Mouse (Mus musculus) frontal cortex, postnatal 36 days (tissue): Measurements from ENCODE around the gene Rbms3.
A peak's percentile ranks its signal among the peaks of the same experiment; 100 is the strongest.

ENCODE experiments used
- DNase-seq, 2 experiments: peaks; one replicate each; pipeline ENCODE4 v3.0.0; 2022; ENCODE audit warnings: low spot score in 2 of 2

Rbms3 gene

DNA sequence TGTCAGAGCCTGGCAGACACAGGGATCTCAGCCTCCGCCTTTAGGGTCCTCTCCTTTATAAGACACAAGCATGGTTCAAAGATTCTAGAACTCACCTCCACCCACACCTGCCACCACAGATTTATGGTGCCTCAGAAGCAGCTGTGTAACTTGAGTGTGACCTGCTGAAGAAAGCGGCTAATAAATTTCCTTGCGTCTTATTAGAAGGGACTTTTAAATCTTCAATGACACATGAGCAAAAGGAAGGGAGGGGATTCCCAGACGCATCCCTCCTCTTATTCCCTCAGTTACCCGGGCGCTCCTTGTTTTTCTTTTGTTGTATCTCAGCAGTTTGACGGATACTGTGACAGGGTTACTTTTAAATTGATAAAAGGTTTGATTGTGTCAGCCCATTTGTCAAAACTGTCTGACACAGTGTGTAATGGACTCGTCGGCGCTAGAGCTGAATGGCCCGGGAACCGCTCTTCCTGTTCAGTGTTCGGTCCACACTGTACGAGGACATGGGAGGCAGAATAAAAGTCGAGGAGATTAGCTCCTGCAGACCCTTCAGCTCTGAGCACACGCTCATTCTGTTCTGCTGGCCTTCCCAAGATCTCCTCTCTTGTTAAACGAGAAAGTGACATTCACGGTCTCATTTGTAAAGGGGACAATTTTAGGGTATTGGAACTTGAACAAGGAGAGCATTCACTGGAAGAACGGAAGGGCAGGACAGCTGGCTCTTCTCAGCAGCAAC lies 527.3 kb downstream of the Rbms3 start:
- no peak for DNase-seq

DNA sequence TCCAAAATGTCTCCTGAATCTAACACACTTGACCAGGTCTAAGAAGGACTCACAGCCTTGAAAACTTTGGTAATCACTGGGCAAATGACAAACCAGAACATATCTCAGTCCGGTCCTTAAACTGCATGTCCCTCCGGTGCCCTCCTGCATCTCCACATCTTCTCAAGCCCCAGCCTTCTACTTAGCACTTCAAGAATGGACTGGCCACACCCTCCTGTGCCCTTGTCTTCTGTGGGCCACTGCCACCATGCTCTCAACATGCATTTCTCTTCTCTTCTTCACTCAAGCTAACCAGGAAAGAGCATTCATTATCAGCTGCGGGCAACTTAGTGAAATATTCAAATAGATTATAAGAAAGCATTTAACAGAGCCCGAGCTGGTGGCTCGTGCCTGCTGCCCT lies 529.5 kb downstream of the Rbms3 start:
- no peak for DNase-seq

DNA sequence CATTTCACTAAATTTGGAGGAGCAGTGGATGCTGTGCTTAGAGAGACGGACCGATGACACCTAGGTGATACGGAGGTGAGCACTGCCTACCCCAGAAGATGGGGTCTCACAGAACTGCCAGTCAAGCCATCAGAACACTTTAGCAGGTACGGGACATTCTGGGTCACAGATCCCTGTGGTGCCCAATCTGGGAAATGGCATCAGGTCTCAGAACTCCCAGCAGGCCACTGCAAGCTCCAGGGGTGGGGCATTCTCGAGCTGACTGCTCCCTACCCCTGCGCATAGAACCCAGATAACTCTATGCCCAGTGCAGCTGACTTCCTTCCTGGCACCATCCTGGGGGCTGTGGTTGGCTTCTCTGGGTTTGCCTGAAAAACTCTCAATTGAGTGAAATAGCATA lies 536.2 kb downstream of the Rbms3 start:
- DNase-seq: no peak

DNA sequence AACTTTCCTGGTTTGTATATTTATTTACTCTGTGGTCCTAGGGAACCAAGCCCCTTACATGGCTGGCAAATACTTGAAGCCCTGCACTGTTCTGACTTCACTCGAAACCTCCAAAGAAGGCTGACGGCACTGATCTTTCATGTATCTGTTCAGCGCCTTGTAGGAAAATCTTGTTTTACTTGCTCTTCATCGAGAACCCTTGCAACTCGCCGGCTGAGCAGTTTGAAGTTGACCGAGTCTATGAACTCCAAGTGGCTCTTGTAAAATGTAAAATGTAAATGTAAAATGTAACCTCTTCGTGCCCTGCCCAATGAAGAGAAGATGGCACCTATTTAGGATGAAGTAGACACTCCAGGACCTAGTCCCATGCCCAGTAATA lies 537.5 kb downstream of the Rbms3 start:
- no peak for DNase-seq

DNA sequence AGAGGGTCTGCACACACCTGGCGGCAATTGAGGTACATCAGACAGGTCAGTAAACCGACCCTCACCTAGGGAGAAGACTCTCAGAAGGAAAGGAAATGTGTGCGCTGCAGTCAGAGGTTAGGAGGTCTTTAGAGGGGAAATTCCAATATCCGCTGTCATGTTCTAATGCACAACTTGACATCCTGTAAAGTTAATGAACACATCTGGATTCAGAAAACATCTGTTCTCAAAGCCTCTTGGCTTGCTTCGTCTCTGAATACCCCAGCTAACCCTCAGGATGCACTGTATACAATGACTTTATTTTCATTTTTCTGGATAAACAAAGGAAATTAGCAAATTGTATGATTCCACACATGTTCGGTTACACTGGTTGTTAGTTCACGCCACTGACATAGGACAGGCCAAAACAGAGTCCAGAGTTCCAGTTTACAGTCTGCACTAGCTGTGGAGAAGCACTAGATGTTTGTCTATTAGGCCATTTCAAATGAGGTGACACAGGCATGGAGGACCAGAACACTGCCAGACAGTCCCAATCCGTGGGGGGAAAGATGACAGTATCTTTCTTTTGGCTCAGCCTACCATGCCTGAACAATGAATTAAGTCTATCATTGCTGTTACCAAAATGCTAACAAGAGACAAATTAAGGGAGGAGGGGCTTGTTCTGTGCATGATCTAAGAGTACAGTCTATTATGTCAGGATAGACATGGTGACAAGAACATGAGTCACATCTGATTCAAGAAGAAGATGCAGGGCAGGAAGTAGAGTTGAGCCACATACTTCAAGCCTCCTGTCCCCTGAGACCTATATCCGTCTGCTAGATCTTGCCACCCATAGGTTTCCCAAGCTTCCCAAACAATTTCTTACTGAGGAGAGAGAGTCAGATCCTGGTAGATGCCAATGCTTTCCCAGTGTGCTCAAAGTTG lies 538.2 kb downstream of the Rbms3 start:
- no peak for DNase-seq

DNA sequence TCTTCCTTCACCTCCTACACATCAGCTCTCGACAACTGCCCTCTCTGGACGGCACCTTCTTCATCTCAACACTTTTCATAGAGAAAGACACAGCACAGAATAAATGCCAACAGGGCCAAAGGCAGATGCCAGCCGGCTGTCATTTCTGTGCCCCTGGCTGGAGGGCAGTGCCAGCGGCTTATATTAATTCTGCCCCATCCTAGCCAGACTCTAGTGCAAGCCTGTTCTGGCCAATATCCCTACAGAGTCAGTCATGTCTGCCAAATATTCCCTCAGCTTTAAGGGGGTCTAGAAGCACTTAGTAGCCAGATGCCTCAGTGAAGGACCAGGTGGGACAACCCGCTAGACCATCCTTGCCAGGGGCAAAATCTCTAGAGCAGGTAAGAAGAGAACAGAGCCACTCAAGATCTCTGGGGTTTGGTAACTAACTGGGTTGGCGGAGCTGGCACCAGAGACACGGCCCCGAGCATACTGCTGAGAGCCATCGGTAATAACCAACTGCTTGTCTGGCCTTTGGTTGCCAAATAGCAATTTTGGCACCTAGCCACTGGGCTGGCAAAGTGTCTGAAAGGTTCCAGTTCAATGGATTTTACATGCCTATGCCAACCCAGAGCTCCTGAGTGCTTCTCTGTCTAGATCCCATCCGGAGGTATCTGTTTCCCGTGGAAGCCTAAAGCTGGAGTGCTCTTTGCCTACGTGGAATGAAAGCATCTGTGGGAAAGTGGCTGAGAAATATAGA lies 540.1 kb downstream of the Rbms3 start:
- peak in 1 of 2 experiments; percentile 6 for DNase-seq

DNA sequence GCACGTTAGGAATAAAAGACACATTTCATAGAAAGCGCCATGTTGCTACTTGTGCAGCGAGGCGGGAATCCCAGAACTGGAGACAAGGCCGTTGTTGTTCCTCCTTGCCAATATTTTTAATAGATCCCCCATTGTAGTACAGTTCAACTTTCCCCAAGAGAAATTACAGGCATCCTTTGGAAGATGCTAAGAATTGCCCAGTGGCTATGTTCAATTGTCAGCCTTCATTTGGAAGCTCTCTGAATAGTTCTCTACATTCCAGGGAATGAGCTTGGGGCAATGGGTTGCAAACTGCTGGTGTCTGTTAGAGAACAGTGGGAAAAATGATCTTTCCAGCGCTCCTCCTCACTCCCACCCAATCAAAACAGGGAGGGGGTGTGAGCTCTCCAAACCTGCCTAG lies 541.4 kb downstream of the Rbms3 start:
- no peak for DNase-seq

DNA sequence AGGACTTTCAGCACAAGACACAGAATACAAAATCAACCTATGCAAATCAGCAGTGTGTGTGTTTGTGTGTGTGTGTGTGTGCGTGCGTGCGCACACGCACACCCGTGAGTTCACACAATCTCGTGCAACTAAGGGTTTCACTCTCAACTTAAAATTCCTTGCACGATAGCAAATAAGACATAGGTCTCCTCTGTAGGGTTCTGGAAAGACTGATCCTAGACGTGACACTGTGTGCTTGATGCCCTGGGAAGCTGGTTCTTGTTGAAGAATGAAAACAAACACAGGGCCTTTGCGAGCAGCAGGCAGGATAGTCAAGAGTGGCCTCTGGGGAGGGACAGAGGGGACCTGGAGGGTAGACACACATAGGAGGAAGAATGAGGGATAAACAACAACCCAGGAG lies 544.0 kb downstream of the Rbms3 start:
- DNase-seq: no peak

DNA sequence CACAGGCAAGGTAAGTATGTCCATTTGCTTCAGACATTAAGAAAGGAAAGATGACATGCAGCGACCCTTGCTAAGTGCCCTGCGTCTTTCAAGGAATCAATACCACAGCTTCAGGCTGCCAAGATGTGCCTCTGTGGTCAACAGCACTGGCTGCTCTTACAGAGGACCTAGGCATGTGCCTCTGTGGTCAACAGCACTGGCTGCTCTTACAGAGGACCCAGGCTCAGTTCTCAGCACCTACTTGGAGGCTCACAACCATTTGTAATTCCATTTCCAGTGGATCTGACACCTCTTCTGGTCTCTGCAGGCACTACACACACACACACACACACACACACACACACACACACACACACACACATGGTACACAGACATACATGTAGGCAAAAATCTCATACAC lies 545.2 kb downstream of the Rbms3 start:
- DNase-seq: no peak

DNA sequence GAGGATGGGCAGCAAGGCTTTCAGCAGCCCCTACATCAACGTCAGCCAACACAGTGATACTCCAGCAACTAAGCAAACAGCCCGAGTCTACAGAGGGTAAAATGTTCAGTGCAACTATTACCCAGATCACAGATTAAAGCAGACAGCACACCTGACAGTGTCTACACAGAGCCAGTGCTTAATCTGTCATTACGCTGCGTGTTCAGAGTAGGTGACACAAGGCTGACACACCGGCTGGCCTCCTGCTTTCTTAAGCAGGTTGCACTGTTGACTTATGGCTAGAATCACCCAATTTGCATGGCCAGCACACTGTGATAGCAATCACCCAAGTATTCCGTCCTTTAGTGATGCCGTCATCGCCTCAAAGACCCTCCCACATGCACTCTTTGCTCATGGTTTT lies 550.2 kb downstream of the Rbms3 start:
- no peak for DNase-seq

DNA sequence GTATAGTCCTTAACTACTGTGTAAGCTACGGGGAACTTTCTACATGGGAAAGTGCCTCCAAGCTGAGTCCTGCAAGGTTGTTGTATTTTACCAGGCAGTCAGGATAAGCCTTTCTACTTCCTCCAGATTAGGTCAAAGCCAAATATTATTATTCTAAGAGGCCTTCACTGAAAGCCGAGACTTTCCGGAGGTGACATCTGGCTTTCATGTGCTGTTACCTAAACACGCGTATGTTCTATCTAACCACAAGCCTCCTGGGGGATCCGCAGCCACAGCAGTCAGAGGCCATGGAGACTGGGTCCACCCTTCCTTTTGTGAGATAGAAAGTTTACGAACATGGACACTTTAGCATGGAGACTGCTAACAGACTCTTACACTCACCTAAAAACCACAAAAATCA lies 552.2 kb downstream of the Rbms3 start:
- DNase-seq: no peak

DNA sequence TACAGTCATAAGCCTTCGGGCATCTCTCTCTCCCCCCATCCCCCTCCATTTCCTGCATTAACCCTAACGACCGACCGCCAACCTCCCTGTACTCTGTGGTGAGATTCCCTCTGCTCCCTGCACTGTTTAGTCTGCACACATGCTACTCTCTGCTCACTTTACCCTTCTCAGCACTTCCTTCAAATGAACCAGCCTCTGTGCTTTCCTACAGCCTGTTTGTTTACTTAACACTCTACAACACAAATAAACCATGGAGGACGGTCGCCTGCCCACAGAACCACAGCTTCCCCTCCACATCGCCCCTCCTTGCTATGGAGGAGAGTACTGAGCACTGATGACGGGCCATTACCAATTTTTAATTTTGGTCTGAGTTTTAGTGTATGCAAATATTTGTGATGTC lies 552.9 kb downstream of the Rbms3 start:
- DNase-seq: no peak

DNA sequence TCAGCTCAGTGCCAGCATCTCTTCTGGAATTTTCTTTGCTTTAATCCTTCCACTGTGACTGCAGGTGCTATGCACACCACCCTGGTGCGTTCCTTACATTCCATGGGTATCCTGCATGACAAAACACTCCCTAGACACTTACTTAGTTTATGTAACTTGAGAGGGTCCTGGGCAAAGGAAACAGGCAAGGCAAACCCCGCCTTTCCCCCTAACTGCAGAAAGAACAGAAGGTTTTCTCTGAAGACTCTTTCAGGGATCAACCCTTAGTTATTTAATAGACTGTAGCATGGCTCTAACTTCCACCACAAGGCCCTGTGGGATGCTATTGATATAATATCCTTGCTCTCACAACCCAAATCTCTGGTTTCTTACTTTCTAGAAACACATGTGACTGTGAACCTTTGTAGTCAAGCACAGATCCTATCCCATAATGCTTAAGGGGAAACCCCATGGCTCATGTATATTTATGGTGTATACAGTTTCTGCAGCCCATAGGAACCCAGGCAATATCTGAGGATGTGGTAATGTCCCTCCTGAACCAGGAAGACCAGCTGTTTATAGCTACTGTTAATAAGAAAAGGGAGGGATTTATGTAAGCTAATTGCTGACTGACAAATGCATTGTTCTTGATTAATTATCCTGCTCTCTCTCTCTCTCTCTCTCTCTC lies 557.1 kb downstream of the Rbms3 start:
- DNase-seq: no peak

DNA sequence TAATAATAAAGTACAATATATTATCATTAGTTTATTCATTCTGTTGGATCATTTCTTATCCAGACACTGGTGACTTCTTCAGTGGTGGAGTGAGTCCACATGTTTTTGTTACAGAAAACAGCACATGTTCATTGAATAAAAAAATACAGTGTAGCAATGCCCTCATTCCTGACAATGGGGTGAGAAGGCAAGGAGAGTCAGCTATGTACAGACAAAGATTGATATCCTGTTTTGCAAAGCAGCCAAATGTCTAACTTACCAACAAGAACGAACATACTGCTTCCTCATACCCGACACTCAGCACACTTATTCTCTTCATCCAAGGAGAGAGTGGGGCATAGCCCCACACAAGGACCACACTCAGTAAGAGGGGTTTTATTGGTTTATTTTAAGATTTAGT lies 559.1 kb downstream of the Rbms3 start:
- no peak for DNase-seq

DNA sequence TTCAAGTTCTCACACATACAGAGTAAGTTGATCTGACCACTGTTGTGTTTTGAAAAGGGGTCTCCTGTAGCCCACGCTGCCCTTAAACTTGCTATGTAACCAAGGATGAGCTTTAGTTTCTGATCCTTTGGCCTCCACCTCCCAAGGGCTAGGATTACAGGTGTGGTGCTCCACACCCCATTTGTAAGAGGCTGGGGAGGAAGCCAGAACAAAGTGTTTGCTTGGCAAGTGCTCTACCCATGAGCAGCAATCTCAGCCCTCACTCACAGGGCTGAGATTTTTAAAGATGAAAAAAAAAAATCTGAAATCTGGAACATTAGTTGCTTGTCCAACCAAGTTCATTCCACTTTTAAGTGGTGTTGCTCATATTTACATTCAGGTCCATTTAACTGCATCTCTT lies 560.5 kb downstream of the Rbms3 start:
- DNase-seq: no peak

DNA sequence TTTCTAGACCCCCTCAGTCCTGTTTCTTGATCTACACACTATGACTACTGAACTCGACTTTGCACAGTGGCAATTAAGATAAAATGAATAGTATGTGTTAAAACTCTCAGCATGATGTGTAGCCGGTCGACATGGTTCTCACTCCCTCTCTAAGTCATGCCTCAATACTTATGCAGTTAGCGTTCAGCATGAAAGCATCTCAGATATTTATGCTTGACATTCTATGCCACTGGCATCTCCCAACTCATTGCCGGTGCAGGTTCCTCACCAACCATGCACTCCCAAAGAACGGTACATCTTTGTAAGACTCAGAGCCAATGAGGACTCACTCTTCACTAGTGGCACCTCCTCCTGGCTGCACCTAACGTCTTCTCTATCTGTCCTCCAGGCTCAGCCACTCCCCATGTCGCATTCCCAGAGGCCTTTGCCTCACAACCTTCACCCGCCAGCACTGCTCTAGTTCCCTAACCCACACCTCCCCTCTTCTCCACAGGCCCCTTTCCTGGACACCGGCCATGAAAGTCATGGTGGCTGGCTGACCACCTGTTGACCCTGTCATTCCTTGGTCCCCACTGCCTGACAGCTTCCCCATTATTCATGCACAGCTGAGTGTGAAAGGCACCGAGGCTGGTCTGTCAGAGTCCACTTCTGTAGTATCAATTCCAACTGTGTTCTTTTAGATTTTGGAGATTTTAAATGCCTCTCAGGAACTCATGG lies 561.9 kb downstream of the Rbms3 start:
- no peak for DNase-seq

DNA sequence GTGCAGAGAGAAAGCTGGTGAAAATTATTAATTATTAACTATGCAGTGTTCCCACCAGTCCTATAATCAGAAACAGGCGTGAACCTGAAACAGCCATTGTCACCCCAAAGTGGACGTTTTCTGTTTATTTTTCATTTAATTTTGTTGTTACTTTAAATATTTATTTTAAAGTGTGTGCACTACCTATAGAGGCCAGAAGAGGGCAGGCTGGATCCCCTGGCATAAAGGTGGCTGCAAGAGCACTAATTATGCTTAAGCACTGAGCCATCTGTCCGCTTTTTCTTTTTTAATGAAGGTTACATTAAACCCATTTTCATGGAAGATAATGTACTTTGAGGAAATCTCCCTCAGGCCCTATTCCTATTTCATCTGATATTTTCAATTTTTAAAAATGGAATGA lies 563.2 kb downstream of the Rbms3 start:
- DNase-seq: no peak

DNA sequence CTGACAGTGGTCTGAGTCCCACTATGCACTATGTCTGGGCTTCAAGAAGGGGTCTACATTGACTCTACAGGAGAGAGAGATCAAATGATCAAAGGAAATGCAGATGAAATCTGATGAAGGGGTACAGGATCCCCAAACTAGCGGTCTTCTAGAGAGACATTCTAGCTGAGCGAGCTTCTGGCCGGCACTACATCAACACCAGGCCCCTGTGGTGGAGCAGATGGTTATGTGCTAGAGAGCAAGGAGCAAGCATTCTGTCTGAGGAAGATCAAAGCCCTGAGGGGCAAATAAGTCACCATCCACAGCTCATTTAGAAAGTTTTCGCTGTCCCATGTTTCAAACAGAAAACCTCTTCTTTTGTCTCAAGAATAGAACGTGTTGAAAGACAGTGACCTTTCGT lies 564.1 kb downstream of the Rbms3 start:
- no peak for DNase-seq

DNA sequence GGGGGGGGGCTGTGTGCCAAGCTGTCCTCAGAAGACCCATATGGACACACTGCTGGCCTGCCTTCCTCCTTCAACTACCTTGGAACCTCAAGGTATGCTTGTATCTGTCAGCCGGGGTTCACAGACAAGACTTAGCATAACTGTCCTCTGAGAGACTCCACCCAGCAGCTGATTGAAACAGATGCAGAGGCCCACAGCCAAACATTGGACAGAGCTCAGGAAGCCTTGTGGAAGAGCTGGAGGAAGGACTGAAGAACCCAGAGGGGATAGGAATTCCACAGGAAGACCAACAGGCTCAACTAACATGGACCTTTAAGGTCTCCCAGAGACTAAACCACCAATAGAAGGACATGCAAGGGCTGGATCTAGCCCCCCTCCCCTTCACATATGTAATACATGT lies 570.1 kb downstream of the Rbms3 start:
- DNase-seq: no peak

DNA sequence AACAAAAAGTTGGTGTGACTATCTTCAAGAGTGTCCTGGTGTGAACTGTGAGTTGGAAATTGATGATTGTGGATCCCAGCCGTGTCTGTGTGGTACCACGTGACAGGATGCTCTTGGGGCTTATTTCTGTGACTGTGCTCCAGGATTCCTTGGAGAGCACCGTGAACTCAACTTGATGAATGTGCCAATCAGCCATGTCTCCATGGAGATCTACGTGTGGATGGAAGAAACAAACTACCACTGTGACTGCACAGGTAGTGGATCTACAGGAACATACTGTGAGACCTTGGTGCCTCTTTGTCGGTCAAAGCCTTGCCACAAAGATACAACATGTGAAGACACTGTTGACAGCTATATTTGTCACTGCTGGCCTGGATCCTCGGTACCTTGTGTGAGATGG lies 570.6 kb downstream of the Rbms3 start:
- no peak for DNase-seq

DNA sequence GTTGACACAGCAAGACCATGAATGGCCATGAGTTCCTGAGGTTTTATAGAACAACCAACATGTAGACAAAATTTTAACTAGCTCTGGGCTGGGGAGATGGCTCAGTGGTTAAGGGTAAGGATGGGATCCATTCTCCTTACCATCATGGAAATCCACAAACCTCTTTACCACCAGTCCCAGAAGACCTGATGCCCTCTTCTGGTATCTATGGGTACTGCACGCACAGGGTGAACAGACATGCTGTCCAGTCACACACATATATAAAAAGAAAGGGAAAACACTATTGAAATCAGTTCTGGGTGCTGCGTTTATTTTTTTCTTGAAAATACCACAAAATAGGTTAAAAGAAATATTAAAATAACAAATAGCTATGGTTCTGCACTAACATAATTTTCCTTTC lies 577.8 kb downstream of the Rbms3 start:
- no peak for DNase-seq
